Mouse (Mus musculus) heart, embryonic 12.5 days (tissue): ENCODE measurements at regions not wholly inside any gene's neighbourhood (a gene's known extent, or its start where the extent isn't known, plus 50 kb on each side); places are given as distances from the start of the nearest gene placed in this dataset.

Source experiments
- ATAC-seq: fragments of 200-750 bp; cut with Nextera tagmentation; 2 replicates; pipeline ENCODE4 v1.8.0; 2017; ENCODE audit warnings: moderate TSS enrichment, moderate library complexity; ENCODE audit not compliant: insufficient number of reproducible peaks, low FRiP score
- H3K27ac ChIP-seq: fragments of 300-500 bp; sonication (generic); 2 replicates; pipeline ENCODE4 v1.5.1; 2016; ENCODE audit warnings: mild to moderate bottlenecking, moderate library complexity; ENCODE audit not compliant: poor library complexity, severe bottlenecking
- H3K27me3 ChIP-seq: fragments of 300-500 bp; sonication (generic); replicated peaks from 2 replicates; pipeline ENCODE4 v1.6.1; 2016; ENCODE audit warnings: mild to moderate bottlenecking, moderate library complexity
- H3K36me3 ChIP-seq: fragments of 300-500 bp; sonication (generic); 2 replicates; pipeline ENCODE4 v1.6.1; 2016; ENCODE audit warnings: mild to moderate bottlenecking, moderate library complexity
- H3K4me1 ChIP-seq: fragments of 300-500 bp; sonication (generic); replicated peaks from 2 replicates; pipeline ENCODE4 v1.6.1; 2016; ENCODE audit warnings: mild to moderate bottlenecking
- H3K4me2 ChIP-seq: fragments of 300-500 bp; sonication (generic); 2 replicates; pipeline ENCODE4 v1.6.1; 2016; ENCODE audit warnings: mild to moderate bottlenecking, moderate library complexity
- H3K4me3 ChIP-seq: fragments of 300-500 bp; sonication (generic); 2 replicates; pipeline ENCODE4 v1.5.1; 2016; ENCODE audit warnings: mild to moderate bottlenecking
- H3K9ac ChIP-seq: fragments of 300-500 bp; sonication (generic); 2 replicates; pipeline ENCODE4 v1.6.1; 2016; ENCODE audit warnings: mild to moderate bottlenecking, moderate library complexity
- H3K9me3 ChIP-seq: fragments of 300-500 bp; sonication (generic); replicated peaks from 2 replicates; pipeline ENCODE4 v1.6.1; 2016; ENCODE audit warnings: mild to moderate bottlenecking, moderate library complexity
- WGBS: fragments of 180-500 bp; shearing (Covaris S2); methylation state at CpG from one replicate; pipeline ENCODE4 v1.1.7; 2016; 5-methylcytosine and 5-hydroxymethylcytosine counted together

GRCm38 (mm10) chr8:116452806-116453205 lies 52.0 kb upstream of the Dynlrb2 start:
- Histone ChIP-seq H3K4me1 (no peaks in the 10 kb centered on the region), H3K27ac (no peak overlapping the region), H3K4me2 (no peak overlapping the region), H3K4me3 (no peak overlapping the region), H3K9ac (no peak overlapping the region), H3K9me3 (no peaks in the 10 kb centered on the region), H3K27me3 (no peaks in the 10 kb centered on the region), H3K36me3 (no peaks in the 10 kb centered on the region)
- ATAC-seq, result no peak
- WGBS, result 68% methylated on average over 3 of the region's 3 CpGs

- 69% methylated on average over 3 of the region's 3 CpGs for WGBS
- H3K9ac ChIP-seq, result no peak overlapping the region
Measured at GRCm38 (mm10) chr8:116451397-116451796, 53.4 kb upstream of the Dynlrb2 start.

GRCm38 (mm10) chr8:116447452-116447851 lies 57.3 kb upstream of the Dynlrb2 start:
- H3K4me1 ChIP-seq, result no peaks in the 10 kb centered on the region
- no peaks in the 10 kb centered on the region for H3K36me3 ChIP-seq
- no peaks in the 10 kb centered on the region for H3K9me3 ChIP-seq
- 65% methylated on average over 2 of the region's 2 CpGs for WGBS
- no peak overlapping the region for H3K4me2 ChIP-seq
- no peak for ATAC-seq
- no peak overlapping the region for H3K27ac ChIP-seq
- no peak overlapping the region for H3K4me3 ChIP-seq
- H3K27me3 ChIP-seq, result 0 out of 2 replicates have a peak, but pooled peaks cover 4% of the 10 kb centered on the region
- H3K9ac ChIP-seq, result no peak overlapping the region

More at GRCm38 (mm10) chr8:116451397-116451796, 53.4 kb upstream of the Dynlrb2 start:
- H3K27me3 ChIP-seq, result no peaks in the 10 kb centered on the region
- no peaks in the 10 kb centered on the region for H3K36me3 ChIP-seq
- H3K4me3 ChIP-seq, result no peak overlapping the region
- H3K4me2 ChIP-seq, result no peak overlapping the region
- no peaks in the 10 kb centered on the region for H3K4me1 ChIP-seq
- ATAC-seq, result no peak
- H3K9me3 ChIP-seq, result no peaks in the 10 kb centered on the region
- H3K27ac ChIP-seq, result no peak overlapping the region

- no peak overlapping the region for H3K4me2 ChIP-seq
- no peak overlapping the region for H3K9ac ChIP-seq
- no peak overlapping the region for H3K27ac ChIP-seq
- no peak overlapping the region for H3K4me3 ChIP-seq
- no peak for ATAC-seq
- H3K9me3 ChIP-seq, result no peaks in the 10 kb centered on the region
- WGBS, result 41% methylated on average over 2 of the region's 2 CpGs
- no peaks in the 10 kb centered on the region for H3K36me3 ChIP-seq
- peaks cover 30% of the 10 kb centered on the region; the same call in 1 of the 2 replicates for H3K27me3 ChIP-seq
- no peaks in the 10 kb centered on the region for H3K4me1 ChIP-seq
Measured at GRCm38 (mm10) chr8:116442827-116443226, 61.9 kb upstream of the Dynlrb2 start.

- Histone ChIP-seq H3K27ac (no peak overlapping the region), H3K4me1 (no peaks in the 10 kb centered on the region), H3K9ac (no peak overlapping the region), H3K4me2 (no peak overlapping the region), H3K9me3 (no peaks in the 10 kb centered on the region), H3K27me3 (peaks cover 35% of the 10 kb centered on the region; the same call in 1 of the 2 replicates), H3K36me3 (no peaks in the 10 kb centered on the region), H3K4me3 (no peak overlapping the region)
- no peak for ATAC-seq
- WGBS, result 18% methylated on average over 7 of the region's 7 CpGs
Measured at GRCm38 (mm10) chr8:116438895-116439294, 65.9 kb upstream of the Dynlrb2 start.

- WGBS, result 59% methylated on average over 15 of the region's 15 CpGs
- no peaks in the 10 kb centered on the region for H3K36me3 ChIP-seq
- no peak for ATAC-seq
- no peak overlapping the region for H3K9ac ChIP-seq
- no peaks in the 10 kb centered on the region for H3K9me3 ChIP-seq
- H3K27ac ChIP-seq, result no peak overlapping the region
- H3K4me1 ChIP-seq, result no peaks in the 10 kb centered on the region
- H3K4me3 ChIP-seq, result no peak overlapping the region
- no peak overlapping the region for H3K4me2 ChIP-seq
- peaks cover 14% of the 10 kb centered on the region; the same call in 1 of the 2 replicates for H3K27me3 ChIP-seq
Measured at GRCm38 (mm10) chr8:116435268-116435980, 69.3 kb upstream of the Dynlrb2 start.

- no peak overlapping the region for H3K4me2 ChIP-seq
- no peaks in the 10 kb centered on the region for H3K9me3 ChIP-seq
- no peaks in the 10 kb centered on the region for H3K27me3 ChIP-seq
- H3K4me1 ChIP-seq, result no peaks in the 10 kb centered on the region
- H3K27ac ChIP-seq, result no peak overlapping the region
- no peak overlapping the region for H3K4me3 ChIP-seq
- no peaks in the 10 kb centered on the region for H3K36me3 ChIP-seq
- no peak overlapping the region for H3K9ac ChIP-seq
- 62% methylated on average over 5 of the region's 5 CpGs for WGBS
- no peak for ATAC-seq
Measured at GRCm38 (mm10) chr8:116430051-116430450, 74.7 kb upstream of the Dynlrb2 start.

GRCm38 (mm10) chr8:116429649-116430048 lies 75.1 kb upstream of the Dynlrb2 start:
- H3K27ac ChIP-seq, result no peak overlapping the region
- no peak overlapping the region for H3K9ac ChIP-seq
- 59% methylated on average over 6 of the region's 6 CpGs for WGBS
- no peaks in the 10 kb centered on the region for H3K27me3 ChIP-seq
- H3K36me3 ChIP-seq, result no peaks in the 10 kb centered on the region
- no peak overlapping the region for H3K4me2 ChIP-seq
- H3K4me3 ChIP-seq, result no peak overlapping the region
- ATAC-seq, result no peak
- H3K4me1 ChIP-seq, result no peaks in the 10 kb centered on the region
- no peaks in the 10 kb centered on the region for H3K9me3 ChIP-seq

- Histone ChIP-seq H3K4me3 (no peak overlapping the region), H3K36me3 (no peaks in the 10 kb centered on the region), H3K4me2 (no peak overlapping the region), H3K27ac (no peak overlapping the region), H3K9me3 (no peaks in the 10 kb centered on the region), H3K9ac (no peak overlapping the region), H3K4me1 (0 out of 2 replicates have a peak, but pooled peaks cover 7% of the 10 kb centered on the region), H3K27me3 (no peaks in the 10 kb centered on the region)
- 24% methylated on average over 6 of the region's 6 CpGs for WGBS
- no peak for ATAC-seq
Measured at GRCm38 (mm10) chr8:116422826-116423225, 81.9 kb upstream of the Dynlrb2 start.

GRCm38 (mm10) chr8:116412703-116413102 lies 92.1 kb upstream of the Dynlrb2 start:
- 47% methylated on average over 12 of the region's 12 CpGs for WGBS
- no peak for ATAC-seq
- Histone ChIP-seq H3K9me3 (no peaks in the 10 kb centered on the region), H3K27me3 (peaks cover 5% of the 10 kb centered on the region; the same call in 1 of the 2 replicates), H3K4me3 (no peak overlapping the region), H3K9ac (no peak overlapping the region), H3K4me1 (no peaks in the 10 kb centered on the region), H3K4me2 (no peak overlapping the region), H3K36me3 (no peaks in the 10 kb centered on the region), H3K27ac (no peak overlapping the region)

GRCm38 (mm10) chr8:116410041-116410440 lies 94.7 kb upstream of the Dynlrb2 start:
- peaks cover 5% of the 10 kb centered on the region; the same call in 1 of the 2 replicates for H3K27me3 ChIP-seq
- no peak for ATAC-seq
- no peaks in the 10 kb centered on the region for H3K36me3 ChIP-seq
- WGBS, result 62% methylated on average over 5 of the region's 5 CpGs
- no peak overlapping the region for H3K4me2 ChIP-seq
- no peaks in the 10 kb centered on the region for H3K9me3 ChIP-seq
- H3K9ac ChIP-seq, result no peak overlapping the region
- H3K4me1 ChIP-seq, result no peaks in the 10 kb centered on the region
- H3K4me3 ChIP-seq, result no peak overlapping the region
- H3K27ac ChIP-seq, result no peak overlapping the region

GRCm38 (mm10) chr8:116409011-116409410 lies 95.8 kb upstream of the Dynlrb2 start:
- H3K4me2 ChIP-seq, result no peak overlapping the region
- WGBS, result 84% methylated on average over 6 of the region's 6 CpGs
- H3K9me3 ChIP-seq, result no peaks in the 10 kb centered on the region
- H3K36me3 ChIP-seq, result no peaks in the 10 kb centered on the region
- ATAC-seq, result no peak
- no peak overlapping the region for H3K27ac ChIP-seq
- H3K4me3 ChIP-seq, result no peak overlapping the region
- no peaks in the 10 kb centered on the region for H3K4me1 ChIP-seq
- peaks cover 5% of the 10 kb centered on the region; the same call in 1 of the 2 replicates for H3K27me3 ChIP-seq
- H3K9ac ChIP-seq, result no peak overlapping the region
